Mouse (Mus musculus) hindbrain, embryonic 14.5 days (tissue): Measurements from ENCODE around the gene Hrasls. TPM values are rescaled to one million over a fixed set of nuclear protein-coding genes. Genes with fewer than 3 reads are reported as not detected.

ENCODE experiments used
- ATAC-seq: fragments of 200-750 bp; cut with Nextera tagmentation; 2 replicates; pipeline ENCODE4 v1.8.0; 2017; ENCODE audit warnings: moderate number of reproducible peaks, mild to moderate bottlenecking, moderate TSS enrichment, moderate library complexity; ENCODE audit not compliant: low FRiP score
- DNase-seq: peaks from one replicate; pipeline ENCODE4 v3.0.0-alpha.2; 2015; ENCODE audit warnings: low spot score
- H3K27ac ChIP-seq: fragments of 300-500 bp; sonication (generic); 2 replicates; pipeline ENCODE4 v1.5.1; 2014; ENCODE audit warnings: mild to moderate bottlenecking, moderate library complexity
- H3K27me3 ChIP-seq: fragments of 300-500 bp; sonication (generic); 2 replicates; pipeline ENCODE4 v1.6.1; 2014; ENCODE audit warnings: mild to moderate bottlenecking, low read length, mixed read lengths; ENCODE audit not compliant: control insufficient read depth, insufficient read depth
- H3K36me3 ChIP-seq: fragments of 300-500 bp; sonication (generic); replicated peaks from 2 replicates; pipeline ENCODE4 v1.6.1; 2014; ENCODE audit not compliant: control insufficient read depth, insufficient read depth
- H3K4me1 ChIP-seq: fragments of 300-500 bp; sonication (generic); replicated peaks from 2 replicates; pipeline ENCODE4 v1.6.1; 2014; ENCODE audit warnings: antibody characterized with exemption, low read length, mixed read lengths; ENCODE audit not compliant: control insufficient read depth, insufficient read depth
- H3K4me2 ChIP-seq: fragments of 300-500 bp; sonication (generic); replicated peaks from 2 replicates; pipeline ENCODE4 v1.6.1; 2014; ENCODE audit warnings: mild to moderate bottlenecking, moderate library complexity
- H3K4me3 ChIP-seq: fragments of 300-500 bp; sonication (generic); replicated peaks from 2 replicates; pipeline ENCODE4 v1.5.1; 2014; ENCODE audit warnings: mild to moderate bottlenecking, low read length
- H3K9ac ChIP-seq: fragments of 300-500 bp; sonication (generic); 2 replicates; pipeline ENCODE4 v1.6.1; 2014
- H3K9me3 ChIP-seq: fragments of 300-500 bp; sonication (generic); 2 replicates; pipeline ENCODE4 v1.6.1; 2016; ENCODE audit warnings: low read length; ENCODE audit not compliant: control insufficient read depth
- WGBS: fragments of 180-500 bp; shearing (Covaris S2); extraction: QIAGEN DNeasy Blood & Tissue Kit; methylation state at CpG from one replicate; pipeline ENCODE4 v1.1.7; 2014; 5-methylcytosine and 5-hydroxymethylcytosine counted together
- polyA plus RNA-seq: library from polyadenylated mRNA; unstranded; fragments of >200 nt; fragmentation: Nextera tagmentation; extraction: Ambion mirVana; gene quantifications from 2 replicates; pipeline ENCODE4 v1.2.1, GENCODE M21; 2014

Gene Hrasls
- polyA plus RNA-seq, 1 experiment from 2014 or later = 5.6 TPM

- no peak overlapping the region for H3K4me3 ChIP-seq
- no peaks in the 10 kb centered on the region for H3K27me3 ChIP-seq
- H3K9ac ChIP-seq = no peak overlapping the region
- no peak overlapping the region for H3K4me2 ChIP-seq
- H3K36me3 ChIP-seq = no peaks in the 10 kb centered on the region
- H3K9me3 ChIP-seq = no peaks in the 10 kb centered on the region
- H3K27ac ChIP-seq = no peak overlapping the region
- ATAC-seq (no peak), DNase-seq (no peak)
- peaks cover 4% of the 10 kb centered on the region; the same call in 1 of the 2 replicates for H3K4me1 ChIP-seq
- WGBS = 23% methylated on average over 5 of the region's 5 CpGs
Measured at GRCm38 (mm10) chr16:29198461-29198860, 11.0 kb upstream of the Hrasls start.

- WGBS = 79% methylated on average over 2 of the region's 2 CpGs
- H3K27me3 ChIP-seq = no peaks in the 10 kb centered on the region
- no peak overlapping the region for H3K4me2 ChIP-seq
- H3K27ac ChIP-seq = no peak overlapping the region
- no peak overlapping the region for H3K4me3 ChIP-seq
- ATAC-seq (no peak), DNase-seq (no peak)
- H3K9ac ChIP-seq = no peak overlapping the region
- 0 out of 2 replicates have a peak, but pooled peaks cover 16% of the 10 kb centered on the region for H3K4me1 ChIP-seq
- H3K9me3 ChIP-seq = no peaks in the 10 kb centered on the region
- H3K36me3 ChIP-seq = no peaks in the 10 kb centered on the region
Measured at GRCm38 (mm10) chr16:29201146-29201545, 8.3 kb upstream of the Hrasls start.

- Histone ChIP-seq H3K27ac (peak overlapping the region; percentile 14; the same call in 1 of the 2 replicates), H3K4me1 (peaks cover 17% of the 10 kb centered on the region; the same call in 1 of the 2 replicates), H3K4me3 (no peak overlapping the region), H3K36me3 (no peaks in the 10 kb centered on the region), H3K9ac (no peak overlapping the region), H3K9me3 (no peaks in the 10 kb centered on the region), H3K27me3 (no peaks in the 10 kb centered on the region), H3K4me2 (no peak overlapping the region)
- ATAC-seq (peak; percentile 60; the same call in 1 of the 2 replicates), DNase-seq (peak; percentile 55)
- 60% methylated on average over 7 of the region's 7 CpGs for WGBS
Measured at GRCm38 (mm10) chr16:29204875-29205274, 4.6 kb upstream of the Hrasls start.

GRCm38 (mm10) chr16:29205581-29205980 lies 3.9 kb upstream of the Hrasls start:
- H3K9ac ChIP-seq = no peak overlapping the region
- no peak for ATAC-seq
- no peak overlapping the region for H3K4me2 ChIP-seq
- H3K4me1 ChIP-seq = peaks cover 22% of the 10 kb centered on the region
- no peak overlapping the region for H3K27ac ChIP-seq
- H3K4me3 ChIP-seq = no peak overlapping the region
- no peaks in the 10 kb centered on the region for H3K27me3 ChIP-seq
- WGBS = 23% methylated on average over 2 of the region's 2 CpGs
- DNase-seq = no peak
- no peaks in the 10 kb centered on the region for H3K36me3 ChIP-seq
- no peaks in the 10 kb centered on the region for H3K9me3 ChIP-seq

GRCm38 (mm10) chr16:29208841-29209240 lies 654 bp upstream of the Hrasls start:
- no peak overlapping the region for H3K4me3 ChIP-seq
- no peak for ATAC-seq

GRCm38 (mm10) chr16:29216395-29217295 lies 7.2 kb downstream of the Hrasls start:
- WGBS = 71% methylated on average over 5 of the region's 5 CpGs
- DNase-seq (peak; percentile 69), ATAC-seq (peak; percentile 70; the same call in 1 of the 2 replicates)
- no peak overlapping the region for H3K4me3 ChIP-seq
- H3K9me3 ChIP-seq = no peaks in the 10 kb centered on the region
- no peak overlapping the region for H3K4me2 ChIP-seq
- no peaks in the 10 kb centered on the region for H3K36me3 ChIP-seq
- H3K27me3 ChIP-seq = no peaks in the 10 kb centered on the region
- no peaks in the 10 kb centered on the region; the same call in 1 of the 2 replicates for H3K4me1 ChIP-seq
- no peak overlapping the region for H3K9ac ChIP-seq
- no peak overlapping the region for H3K27ac ChIP-seq

More at GRCm38 (mm10) chr16:29208841-29209240, 654 bp upstream of the Hrasls start:
- Histone ChIP-seq H3K27ac (no peak overlapping the region), H3K4me1 (peaks cover 22% of the 10 kb centered on the region), H3K27me3 (no peaks in the 10 kb centered on the region), H3K36me3 (no peaks in the 10 kb centered on the region), H3K9me3 (no peaks in the 10 kb centered on the region), H3K4me2 (no peak overlapping the region), H3K9ac (no peak overlapping the region)
- DNase-seq = no peak
- WGBS = 78% methylated on average over 7 of the region's 7 CpGs

GRCm38 (mm10) chr16:29235951-29236350 lies 26.5 kb downstream of the Hrasls start:
- Histone ChIP-seq H3K36me3 (no peaks in the 10 kb centered on the region), H3K9me3 (no peaks in the 10 kb centered on the region), H3K4me3 (no peak overlapping the region), H3K4me2 (no peak overlapping the region), H3K9ac (no peak overlapping the region), H3K27me3 (no peaks in the 10 kb centered on the region), H3K27ac (no peak overlapping the region), H3K4me1 (no peaks in the 10 kb centered on the region)
- 83% methylated on average over 5 of the region's 5 CpGs for WGBS
- DNase-seq (no peak), ATAC-seq (no peak)

- no peak overlapping the region for H3K9ac ChIP-seq
- H3K27me3 ChIP-seq = no peaks in the 10 kb centered on the region
- H3K4me2 ChIP-seq = no peak overlapping the region
- H3K36me3 ChIP-seq = no peaks in the 10 kb centered on the region
- no peak for ATAC-seq
- H3K4me1 ChIP-seq = no peaks in the 10 kb centered on the region
- H3K27ac ChIP-seq = no peak overlapping the region
- DNase-seq = no peak
- 0 out of 2 replicates have a peak, but pooled peaks cover 4% of the 10 kb centered on the region for H3K9me3 ChIP-seq
- no peak overlapping the region for H3K4me3 ChIP-seq
- 90% methylated on average over 4 of the region's 4 CpGs for WGBS
Measured at GRCm38 (mm10) chr16:29254325-29254724, 44.8 kb downstream of the Hrasls start.
